Mouse (Mus musculus) bone marrow macrophage, adult 2 months (primary cell): ENCODE measurements around the gene Ctrb1. TPM values are rescaled to one million over a fixed set of nuclear protein-coding genes. Genes with fewer than 3 reads are reported as not detected.
A peak's percentile ranks its signal among the peaks of the same experiment; 100 is the strongest.

Experiments used
- H3K27ac ChIP-seq: 2 replicates; pipeline ENCODE4 v1.5.1; 2012; ENCODE audit warnings: low read depth, low read length; ENCODE audit not compliant: insufficient read depth
- H3K4me1 ChIP-seq: 2 replicates; pipeline ENCODE4 v1.6.1; 2012; ENCODE audit warnings: low read length; ENCODE audit not compliant: control insufficient read depth, insufficient read depth
- H3K4me3 ChIP-seq: 2 replicates; pipeline ENCODE4 v1.5.1; 2012; ENCODE audit warnings: mild to moderate bottlenecking, low read length, moderate library complexity; ENCODE audit not compliant: insufficient read depth
- CTCF ChIP-seq: IDR thresholded peaks from 2 replicates; pipeline ENCODE4 v1.5.1; 2012; ENCODE audit warnings: low read depth, mild to moderate bottlenecking, low read length, moderate library complexity
- POLR2A ChIP-seq: IDR thresholded peaks from 2 replicates; pipeline ENCODE4 v1.6.1; 2012; ENCODE audit warnings: mild to moderate bottlenecking, low read depth, low read length, borderline replicate concordance
- polyA plus RNA-seq: library from polyadenylated mRNA; stranded (reverse); fragments of >200 nt; gene quantifications from 2 replicates; pipeline ENCODE4 v1.2.4, GENCODE M21; 2012; ENCODE audit not compliant: missing spikeins, insufficient read depth, insufficient read length

Ctrb1 gene
- polyA plus RNA-seq, 1 experiment, result not detected

DNA sequence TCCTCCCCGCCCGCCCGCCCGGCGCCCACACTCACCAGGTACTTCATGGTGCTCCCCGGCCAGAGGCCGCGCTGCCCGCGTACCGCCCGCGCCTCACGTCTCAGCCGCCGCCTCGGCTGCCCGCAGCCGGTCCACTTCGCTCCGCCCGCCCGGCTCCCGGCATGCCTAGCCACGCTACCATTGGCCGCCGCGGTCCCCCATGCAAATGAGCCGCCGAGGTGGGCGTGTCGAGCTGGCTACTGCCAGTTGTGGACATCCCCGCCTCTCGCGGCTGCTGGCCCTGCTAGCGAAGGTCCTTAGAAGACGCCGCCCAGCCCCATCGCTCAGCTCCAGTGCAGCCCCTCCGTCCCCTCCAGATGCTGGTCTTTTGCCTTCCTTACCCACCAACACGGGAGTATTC, 41.2 kb upstream of the Ctrb1 start:
- TF ChIP-seq POLR2A, result no peak
- no peak for TF ChIP-seq CTCF
- Histone ChIP-seq H3K4me3 (peak overlapping the region; percentile 62), H3K27ac (no peak overlapping the region), H3K4me1 (peaks cover 7% of the 10 kb centered on the region)

DNA sequence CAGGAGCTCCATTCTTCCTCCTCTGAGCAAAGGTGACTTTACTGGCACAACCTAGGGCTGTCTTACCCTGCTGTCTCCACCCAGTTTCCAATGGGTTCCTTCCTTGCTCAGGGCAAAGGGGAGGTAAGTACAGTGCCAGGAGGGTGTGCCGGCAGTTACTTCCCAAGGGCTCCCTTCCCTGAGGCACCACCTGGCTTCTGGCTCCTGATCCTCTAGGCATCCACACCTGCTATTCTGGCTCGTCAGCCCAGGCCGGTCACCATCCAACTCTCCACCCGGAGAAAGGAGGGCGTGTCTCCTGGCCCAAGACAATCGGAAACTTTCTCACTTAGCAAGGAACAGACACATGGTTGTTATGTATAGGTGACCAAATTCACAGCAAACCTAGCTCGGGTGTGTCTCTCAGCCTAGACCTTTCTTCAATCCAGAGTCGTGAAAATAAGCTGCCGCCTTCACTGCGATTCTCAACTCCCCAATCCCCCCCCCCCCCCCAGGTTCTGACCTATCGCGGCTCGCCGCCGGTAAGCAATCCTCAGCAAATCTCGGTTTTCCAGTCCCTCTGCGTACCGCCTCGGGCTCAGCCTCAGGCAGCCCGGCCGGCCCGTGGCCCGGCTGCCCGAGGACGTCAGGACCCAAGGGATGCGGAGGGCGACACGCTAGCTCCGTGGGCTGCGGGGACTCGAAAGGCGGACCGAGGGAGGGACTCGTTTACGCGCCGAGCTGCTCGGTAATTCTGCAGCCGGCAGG, 40.6 kb upstream of the Ctrb1 start:
- peak overlapping the region; percentile 62 for H3K4me3 ChIP-seq
- no peak overlapping the region for H3K27ac ChIP-seq
- TF ChIP-seq POLR2A (no peak), CTCF (no peak; the same call in 1 of the 2 replicates)
- H3K4me1 ChIP-seq, result peaks cover 13% of the 10 kb centered on the region

DNA sequence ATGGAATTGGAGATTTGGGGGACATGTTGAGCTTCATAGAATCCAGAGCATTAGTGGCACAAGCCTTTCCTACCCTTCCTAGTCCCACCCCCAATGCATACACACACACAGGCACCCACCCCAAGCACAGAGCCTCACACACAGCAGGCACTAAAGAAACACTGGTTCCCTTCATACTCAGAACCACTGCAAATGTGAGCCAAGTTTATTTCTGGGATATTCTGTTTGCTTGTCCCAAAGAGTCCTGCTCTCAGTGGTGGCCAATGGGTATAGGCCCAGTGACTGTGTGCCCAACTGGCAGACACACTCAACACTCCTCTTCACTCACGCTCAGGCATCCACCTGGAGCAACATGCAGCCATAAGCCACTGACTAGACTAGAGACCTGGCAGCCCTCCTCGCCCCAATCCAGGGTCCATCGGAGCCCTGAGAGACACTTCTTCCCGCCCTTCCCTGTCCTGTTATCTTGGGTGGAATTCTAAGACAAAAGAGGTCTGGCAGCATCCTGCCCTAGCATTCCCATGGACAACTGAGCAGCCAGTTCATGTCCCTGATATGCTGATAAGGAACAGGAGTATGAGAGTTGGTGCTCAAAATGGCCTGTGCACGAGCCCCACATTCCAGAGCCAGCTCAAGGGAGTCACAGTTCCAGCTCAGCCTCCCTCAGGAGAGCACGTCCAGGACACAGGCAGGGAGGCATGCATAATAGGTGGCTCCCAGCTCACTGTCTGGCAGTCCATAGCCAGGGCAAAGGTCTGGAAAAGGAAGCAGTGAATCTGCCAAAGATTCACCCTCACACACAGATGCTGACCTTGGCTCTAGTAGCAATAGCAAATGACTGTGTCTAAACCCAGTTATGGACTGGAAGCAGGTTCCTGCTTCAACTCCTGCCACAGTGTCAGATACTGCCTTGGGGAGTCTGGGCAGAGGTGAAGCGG, 38.7 kb upstream of the Ctrb1 start:
- TF ChIP-seq POLR2A, result no peak
- no peak for TF ChIP-seq CTCF
- Histone ChIP-seq H3K27ac (no peak overlapping the region), H3K4me3 (no peak overlapping the region), H3K4me1 (peaks cover 19% of the 10 kb centered on the region)

DNA sequence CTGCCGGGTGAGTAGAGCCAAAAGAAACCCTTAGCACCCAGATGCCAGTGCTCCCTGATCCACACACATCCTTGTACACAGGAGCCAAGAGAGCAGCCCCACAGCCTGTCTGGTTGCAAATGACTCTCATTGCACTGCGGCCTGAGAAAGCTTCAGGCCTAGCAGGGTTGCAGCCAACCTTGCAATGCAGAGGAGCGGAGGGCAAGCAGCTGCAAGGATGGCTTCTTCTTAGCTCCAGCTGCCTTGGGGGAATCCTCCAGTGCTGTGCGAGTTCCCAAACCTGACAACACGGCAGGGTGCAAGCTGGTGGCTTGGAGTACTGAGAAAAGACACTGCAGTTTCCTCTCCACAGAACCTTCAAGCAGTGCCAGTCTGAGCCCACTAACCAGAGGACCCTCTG, 37.7 kb upstream of the Ctrb1 start:
- TF ChIP-seq CTCF, result no peak
- no peak for TF ChIP-seq POLR2A
- Histone ChIP-seq H3K27ac (no peak overlapping the region), H3K4me1 (peaks cover 19% of the 10 kb centered on the region), H3K4me3 (no peak overlapping the region)

DNA sequence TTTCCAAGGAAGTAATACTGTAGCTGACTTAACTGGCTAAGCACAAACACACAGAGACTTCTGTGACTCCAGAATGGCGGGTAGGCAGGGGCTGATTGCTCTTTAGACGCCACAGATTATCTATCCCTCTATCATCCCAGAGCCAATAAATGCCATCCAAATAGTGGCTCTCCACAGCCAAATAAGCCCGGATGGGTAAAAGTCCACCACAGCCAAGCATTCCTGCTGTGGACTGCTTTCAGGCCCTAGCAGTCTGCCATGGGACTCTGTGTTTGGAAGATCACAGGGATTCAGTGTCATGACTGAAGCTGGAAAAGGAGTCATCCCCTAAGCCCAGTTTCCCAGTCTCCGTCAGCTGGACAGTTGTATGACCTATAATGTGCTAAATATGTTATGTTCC, 36.7 kb upstream of the Ctrb1 start:
- Histone ChIP-seq H3K4me1 (peaks cover 19% of the 10 kb centered on the region), H3K4me3 (no peak overlapping the region), H3K27ac (no peak overlapping the region)
- TF ChIP-seq CTCF, result no peak
- no peak for TF ChIP-seq POLR2A

DNA sequence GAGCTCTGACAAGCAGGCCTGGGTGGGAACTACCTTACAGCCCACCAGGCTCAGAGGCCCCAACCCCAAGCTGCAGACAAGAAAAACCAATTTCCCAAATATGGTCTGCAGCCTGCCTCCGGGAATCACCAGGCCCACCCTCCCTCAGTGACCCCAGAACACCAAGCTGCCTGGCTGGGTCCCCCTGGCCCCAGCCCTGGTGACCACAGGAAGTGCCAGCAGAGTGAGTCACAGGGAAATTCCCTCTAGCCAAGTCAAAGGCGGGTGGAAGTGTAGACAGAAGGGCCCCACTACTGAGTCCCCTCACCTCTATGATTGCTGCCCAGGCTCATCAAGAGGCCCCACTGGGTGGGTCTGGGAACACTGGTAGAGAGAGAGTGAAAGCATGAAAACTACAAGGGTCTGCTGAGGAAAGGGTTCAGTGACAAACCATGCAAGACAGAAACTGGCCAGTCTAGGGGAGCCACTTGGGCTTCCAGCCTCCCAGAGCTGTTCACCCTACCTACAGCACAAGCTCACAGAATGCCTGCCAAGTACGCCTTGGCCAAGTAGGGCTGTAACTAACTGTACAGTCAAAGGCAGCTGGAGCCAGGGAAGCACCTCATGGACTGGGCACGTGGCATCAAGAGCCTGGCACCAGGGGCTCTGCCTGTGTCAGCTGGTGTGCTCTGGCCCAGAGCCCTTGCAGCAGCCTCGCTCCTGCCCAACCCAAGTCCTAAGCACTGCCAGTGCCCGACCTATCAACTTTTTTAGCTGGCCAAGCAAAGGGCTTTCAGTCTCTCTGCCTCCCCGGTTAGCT, 35.5 kb upstream of the Ctrb1 start:
- H3K27ac ChIP-seq, result no peak overlapping the region
- H3K4me3 ChIP-seq, result no peak overlapping the region
- TF ChIP-seq CTCF (no peak), POLR2A (no peak)
- H3K4me1 ChIP-seq, result peaks cover 17% of the 10 kb centered on the region

DNA sequence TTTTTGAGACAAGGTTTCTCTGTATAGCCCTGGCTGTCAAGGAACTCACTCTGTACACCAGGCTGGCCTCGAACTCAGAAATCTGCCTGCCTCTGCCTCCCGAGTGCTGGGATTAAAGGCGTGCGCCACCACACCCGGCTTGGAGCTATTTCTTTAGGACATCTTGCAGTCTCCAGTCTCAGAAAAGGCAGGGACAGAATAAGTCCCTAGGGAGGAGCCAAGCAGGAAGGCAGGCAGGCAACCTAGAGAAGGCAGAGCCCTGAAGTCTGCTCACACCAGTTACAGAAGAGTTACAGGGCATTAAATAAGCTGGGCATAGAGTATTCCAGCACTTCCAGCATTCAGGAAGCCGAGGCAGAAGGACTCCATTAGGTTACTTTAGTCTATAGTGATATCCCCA, 34.5 kb upstream of the Ctrb1 start:
- TF ChIP-seq POLR2A, result no peak
- TF ChIP-seq CTCF, result no peak
- H3K4me1 ChIP-seq, result peaks cover 17% of the 10 kb centered on the region
- H3K4me3 ChIP-seq, result no peak overlapping the region
- H3K27ac ChIP-seq, result no peak overlapping the region

DNA sequence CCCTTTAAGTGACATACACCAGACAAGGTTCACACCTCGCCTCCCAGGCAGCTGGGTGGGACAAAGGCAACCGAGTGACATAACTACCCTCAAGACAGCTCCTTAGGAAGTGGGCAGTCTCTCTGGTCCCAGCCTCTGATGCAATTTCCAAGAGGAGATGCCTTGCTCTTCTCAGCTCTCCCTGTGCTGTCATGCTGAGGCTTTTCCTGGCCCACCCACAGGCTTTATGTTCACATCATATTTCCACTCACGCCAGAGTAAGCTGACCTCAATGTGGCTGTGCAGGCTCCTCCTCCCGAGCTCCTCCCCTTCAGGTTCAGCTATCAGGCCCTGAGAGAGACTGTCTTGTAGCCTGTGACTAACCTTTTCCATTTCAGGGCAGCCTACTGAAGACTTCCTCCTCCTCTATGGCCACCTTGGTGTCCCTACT, 29.3 kb upstream of the Ctrb1 start:
- Histone ChIP-seq H3K27ac (no peak overlapping the region), H3K4me3 (no peak overlapping the region), H3K4me1 (no peaks in the 10 kb centered on the region)
- TF ChIP-seq CTCF (no peak), POLR2A (no peak)

DNA sequence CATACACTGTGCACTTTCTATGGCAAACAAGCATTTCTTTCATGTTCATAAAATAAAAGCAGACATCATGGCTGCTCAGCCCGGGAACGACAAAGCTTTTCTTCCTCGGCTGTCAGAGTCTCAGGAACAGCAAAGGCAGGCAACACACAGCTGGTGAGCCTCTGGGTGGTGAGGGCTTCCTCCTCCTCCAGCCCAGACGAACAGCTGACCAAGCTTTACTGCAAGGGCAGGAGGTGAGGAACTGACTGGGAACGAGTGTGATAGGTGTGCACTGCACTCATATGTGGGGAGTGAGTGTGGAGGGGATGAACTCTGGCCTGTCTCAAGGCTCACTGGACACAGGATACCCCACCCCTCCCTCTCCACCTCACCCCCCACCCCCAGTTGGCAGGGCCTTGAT, 28.1 kb upstream of the Ctrb1 start:
- no peak overlapping the region for H3K4me3 ChIP-seq
- TF ChIP-seq CTCF (no peak), POLR2A (no peak)

DNA sequence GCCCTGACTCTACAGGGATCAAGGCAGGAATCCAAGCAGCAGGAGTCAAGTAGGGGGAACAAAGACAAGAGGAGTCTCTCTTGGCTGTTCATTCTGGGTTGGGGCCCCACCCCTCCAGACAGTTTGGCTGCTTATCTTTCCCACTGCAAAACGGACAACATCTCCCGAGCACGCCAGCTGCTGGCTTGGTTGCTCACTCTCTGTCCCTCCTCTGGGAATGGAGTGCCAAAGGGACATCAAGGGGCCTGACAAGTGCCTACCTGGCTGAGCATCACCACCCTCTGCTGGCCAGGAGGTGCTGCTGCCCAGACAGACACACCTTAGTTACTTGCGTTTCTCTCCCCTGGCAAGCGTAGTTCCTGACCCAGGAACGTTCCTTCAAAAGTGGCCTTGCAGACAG, 27.1 kb upstream of the Ctrb1 start:
- H3K4me1 ChIP-seq, result no peaks in the 10 kb centered on the region
- no peak overlapping the region for H3K27ac ChIP-seq
- no peak for TF ChIP-seq CTCF
- TF ChIP-seq POLR2A, result no peak
- H3K4me3 ChIP-seq, result no peak overlapping the region

More for the DNA sequence above, 28.1 kb upstream of the Ctrb1 start:
- Histone ChIP-seq H3K27ac (no peak overlapping the region), H3K4me1 (no peaks in the 10 kb centered on the region)
